Mouse (Mus musculus) cortical plate, adult 2 months (tissue): ENCODE results near the gene 1700017B05Rik. TPM values are rescaled to one million over a fixed set of nuclear protein-coding genes. Genes with fewer than 3 reads are reported as not detected.
"Not testable (repeated sequence)": the region's sequence is repeated elsewhere in the genome, so short reads cannot be mapped to it uniquely, and the experiment has no call there.

ENCODE experiments used
- H3K27ac ChIP-seq: fragments of 200-500 bp; 2 replicates; pipeline ENCODE4 v1.5.1; 2012; ENCODE audit warnings: low read length, control low read depth, inconsistent platforms; ENCODE audit not compliant: insufficient read depth
- H3K4me1 ChIP-seq: fragments of 200-500 bp; 2 replicates; pipeline ENCODE4 v1.6.1; 2011; ENCODE audit warnings: low read length; ENCODE audit not compliant: control insufficient read depth, insufficient read depth
- H3K4me3 ChIP-seq: fragments of 200-500 bp; 2 replicates; pipeline ENCODE4 v1.5.1; 2011; ENCODE audit warnings: mild to moderate bottlenecking, low read length, control low read depth; ENCODE audit not compliant: insufficient read depth
- CTCF ChIP-seq: fragments of 200-500 bp; IDR thresholded peaks from 2 replicates; pipeline ENCODE4 v1.5.1; 2011; ENCODE audit warnings: mild to moderate bottlenecking, control low read depth, low read length; ENCODE audit not compliant: insufficient read depth; ENCODE audit errors: extremely low read depth
- POLR2A ChIP-seq: fragments of 200-500 bp; IDR thresholded peaks from 2 replicates; pipeline ENCODE4 v1.6.1; 2011; ENCODE audit warnings: mild to moderate bottlenecking, low read length, control low read depth; ENCODE audit not compliant: insufficient read depth; ENCODE audit errors: extremely low read depth
- polyA plus RNA-seq: library from polyadenylated mRNA; depleted of rRNA; stranded (reverse); fragments of >200 nt; gene quantifications from 2 replicates; pipeline ENCODE4 v1.2.3, GENCODE M21; 2012; rRNA removed

1700017B05Rik gene
- polyA plus RNA-seq: 4.1 and 4.7 TPM in 2 replicates

DNA sequence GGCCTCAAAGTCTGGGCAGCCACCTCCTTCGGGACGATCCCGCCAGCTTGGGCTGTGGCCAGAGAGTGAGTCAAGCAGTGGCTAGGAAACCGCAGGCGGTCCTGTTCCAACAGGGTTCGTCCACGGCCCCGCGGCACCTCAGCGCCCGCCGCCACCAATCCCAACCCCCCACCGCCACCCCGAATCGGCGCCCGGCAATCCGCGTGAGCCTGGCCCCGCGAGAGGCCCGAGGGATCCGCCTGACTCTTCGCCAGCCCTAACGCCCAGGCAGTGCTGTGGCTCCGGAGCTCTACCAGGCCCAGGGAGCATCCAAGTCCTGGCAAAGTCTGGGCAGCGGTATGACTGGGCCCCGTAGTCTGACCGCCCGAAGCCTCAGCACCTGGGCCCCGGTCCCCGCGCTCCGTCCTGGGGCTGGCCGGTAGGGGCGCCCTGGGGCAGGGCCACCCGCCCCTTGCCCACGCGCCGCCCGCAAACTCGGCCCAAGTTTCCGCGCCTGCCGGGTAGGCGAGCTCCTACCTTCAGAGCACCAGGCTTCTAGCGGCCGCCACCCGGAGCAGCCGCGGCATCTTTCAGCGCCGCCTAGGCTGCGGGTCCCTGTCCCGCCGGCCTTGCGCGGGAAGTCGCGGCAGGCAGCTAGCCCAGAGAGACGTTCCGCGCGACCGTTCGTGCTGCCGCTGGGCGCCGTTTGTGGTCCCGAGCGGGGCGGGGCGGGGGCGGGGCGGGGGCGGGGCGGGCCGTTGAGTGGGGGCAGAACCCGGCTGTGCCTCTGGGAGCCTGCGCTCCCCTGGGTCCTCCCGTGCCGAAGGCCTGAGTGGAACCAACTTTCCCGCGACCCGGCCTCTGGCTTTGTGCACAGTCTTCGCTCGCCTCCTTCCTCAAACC, at the start of gene 1700017B05Rik:
Gene 1700017B05Rik (minus strand): TSS at position 700 of the 882 bp plus-strand sequence.
- peaks cover 2% of the 10 kb centered on the region; the same call in 1 of the 2 replicates for H3K4me1 ChIP-seq
- H3K4me3 ChIP-seq: peak within 1 kb of the TSS; percentile 52
- peak within 1 kb of the TSS; percentile 60; the same call in 1 of the 2 replicates for H3K27ac ChIP-seq
- TF ChIP-seq CTCF: no peak
- TF ChIP-seq POLR2A: no peak

DNA sequence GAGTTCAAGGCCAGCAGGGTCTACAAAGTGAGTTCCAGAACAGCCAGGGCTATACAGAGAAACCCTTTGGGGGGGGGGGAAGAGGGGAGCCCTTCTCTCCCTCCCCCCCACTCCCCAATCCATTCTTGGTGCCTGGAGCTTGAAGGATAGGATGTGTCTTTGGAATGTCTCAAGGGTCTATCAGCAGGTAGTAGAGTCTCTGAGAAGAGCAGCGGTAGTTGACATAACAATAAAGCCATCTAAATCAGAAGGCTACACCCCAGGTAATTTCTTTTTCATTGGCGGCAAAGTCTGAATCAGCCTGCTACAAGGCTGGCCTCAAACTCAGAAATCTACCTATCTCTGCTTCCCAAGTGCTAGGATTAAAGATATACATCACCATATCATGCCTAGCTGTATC, 48.5 kb upstream of the 1700017B05Rik start:
- Histone ChIP-seq H3K27ac (no peak overlapping the region), H3K4me1 (no peaks in the 10 kb centered on the region), H3K4me3 (no peak overlapping the region)
- TF ChIP-seq POLR2A: no peak
- no peak for TF ChIP-seq CTCF

DNA sequence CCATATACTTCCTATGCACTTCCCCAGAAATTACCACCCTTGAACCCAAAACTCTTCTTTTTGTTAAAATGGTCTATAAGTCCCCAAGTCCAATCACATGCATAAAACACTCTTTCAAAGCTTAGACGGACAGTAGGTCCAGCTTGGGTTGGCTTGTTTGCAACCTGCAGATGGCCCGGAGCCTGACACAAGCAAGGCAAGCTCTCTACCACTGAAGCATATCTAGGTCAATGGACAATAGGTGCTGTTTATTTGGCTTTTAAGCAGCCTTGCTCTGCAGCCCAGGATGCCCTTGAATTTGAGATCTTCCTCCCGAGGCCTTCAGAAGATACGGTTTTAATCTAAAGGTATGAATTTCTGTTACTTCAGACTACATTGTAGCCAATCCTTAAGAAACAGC, 46.9 kb upstream of the 1700017B05Rik start:
- Histone ChIP-seq H3K4me1 (no peaks in the 10 kb centered on the region), H3K27ac (no peak overlapping the region), H3K4me3 (no peak overlapping the region)
- no peak for TF ChIP-seq POLR2A

DNA sequence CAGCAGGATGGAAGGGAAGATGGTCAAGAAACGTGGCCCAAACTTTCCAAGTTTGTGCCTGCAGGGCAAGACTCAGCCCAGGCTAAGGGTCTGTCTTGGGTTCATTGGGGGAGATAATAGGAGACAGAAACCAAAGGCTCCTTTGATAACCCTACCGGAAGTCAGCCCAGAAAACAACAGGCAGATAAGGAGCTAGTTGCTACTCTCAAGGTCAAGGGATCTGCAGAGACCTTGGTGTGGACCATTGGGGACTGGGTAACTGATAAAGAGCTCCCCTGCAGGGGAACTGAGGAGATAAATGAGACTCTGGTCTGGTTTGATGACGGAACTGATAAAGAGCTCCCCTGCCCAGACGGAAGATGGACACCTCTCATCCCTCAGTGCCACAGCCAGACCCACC, 45.0 kb upstream of the 1700017B05Rik start:
- TF ChIP-seq POLR2A: no peak
- no peak for TF ChIP-seq CTCF
- Histone ChIP-seq H3K27ac (no peak overlapping the region), H3K4me3 (no peak overlapping the region), H3K4me1 (no peaks in the 10 kb centered on the region)

DNA sequence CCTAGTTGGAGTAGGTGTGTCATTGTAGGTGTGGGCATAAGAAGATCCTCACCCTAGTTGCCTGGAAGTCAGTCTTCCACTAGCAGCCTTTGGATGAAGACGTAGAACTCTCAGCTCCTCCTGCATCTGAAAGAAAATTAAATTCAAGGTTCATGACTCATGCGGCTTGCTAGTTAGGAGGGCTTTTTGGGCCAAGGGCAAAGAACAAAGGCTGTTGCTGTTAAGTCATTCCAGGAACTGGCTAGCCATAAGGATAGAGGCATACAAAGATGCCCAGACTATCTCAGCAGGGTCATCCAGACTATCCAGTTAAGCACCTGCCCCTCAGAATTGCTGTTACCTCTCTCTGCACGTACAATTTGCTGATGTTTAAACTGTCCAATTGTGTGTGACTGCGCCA, 42.3 kb upstream of the 1700017B05Rik start:
- not testable (repeated sequence) for H3K4me3 ChIP-seq, H3K27ac ChIP-seq, H3K4me1 ChIP-seq

DNA sequence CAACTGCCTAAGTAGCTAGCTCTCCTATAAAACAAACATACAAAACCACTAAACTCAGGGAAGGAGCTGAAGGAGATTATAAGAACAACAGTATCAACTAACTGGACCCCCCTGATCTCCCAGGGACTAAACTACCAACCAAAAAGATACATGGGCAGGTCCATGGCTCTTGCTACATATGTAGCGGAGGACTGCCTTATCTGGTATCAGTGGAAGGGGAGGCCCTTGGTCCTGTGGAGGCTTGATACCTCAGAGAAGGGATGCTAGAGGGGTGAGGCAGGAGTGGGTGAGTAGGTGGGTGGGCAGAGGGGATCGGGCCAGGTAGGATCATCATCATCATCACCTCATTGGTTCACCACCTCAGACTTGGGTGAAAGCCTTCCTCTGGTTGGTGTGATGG, 41.8 kb upstream of the 1700017B05Rik start:
- Histone ChIP-seq H3K4me3 (no peak overlapping the region), H3K4me1 (no peaks in the 10 kb centered on the region), H3K27ac (no peak overlapping the region)
- no peak for TF ChIP-seq POLR2A
- TF ChIP-seq CTCF: no peak

GRCm38 (mm10) chr9:57303356-57303755, 40.9 kb upstream of the 1700017B05Rik start:
- H3K4me3 ChIP-seq: no peak overlapping the region
- H3K4me1 ChIP-seq: no peaks in the 10 kb centered on the region
- H3K27ac ChIP-seq: no peak overlapping the region
- no peak for TF ChIP-seq CTCF
- no peak for TF ChIP-seq POLR2A

GRCm38 (mm10) chr9:57300825-57301224, 38.4 kb upstream of the 1700017B05Rik start:
- TF ChIP-seq CTCF (no peak), POLR2A (no peak)
- H3K27ac ChIP-seq: no peak overlapping the region

DNA sequence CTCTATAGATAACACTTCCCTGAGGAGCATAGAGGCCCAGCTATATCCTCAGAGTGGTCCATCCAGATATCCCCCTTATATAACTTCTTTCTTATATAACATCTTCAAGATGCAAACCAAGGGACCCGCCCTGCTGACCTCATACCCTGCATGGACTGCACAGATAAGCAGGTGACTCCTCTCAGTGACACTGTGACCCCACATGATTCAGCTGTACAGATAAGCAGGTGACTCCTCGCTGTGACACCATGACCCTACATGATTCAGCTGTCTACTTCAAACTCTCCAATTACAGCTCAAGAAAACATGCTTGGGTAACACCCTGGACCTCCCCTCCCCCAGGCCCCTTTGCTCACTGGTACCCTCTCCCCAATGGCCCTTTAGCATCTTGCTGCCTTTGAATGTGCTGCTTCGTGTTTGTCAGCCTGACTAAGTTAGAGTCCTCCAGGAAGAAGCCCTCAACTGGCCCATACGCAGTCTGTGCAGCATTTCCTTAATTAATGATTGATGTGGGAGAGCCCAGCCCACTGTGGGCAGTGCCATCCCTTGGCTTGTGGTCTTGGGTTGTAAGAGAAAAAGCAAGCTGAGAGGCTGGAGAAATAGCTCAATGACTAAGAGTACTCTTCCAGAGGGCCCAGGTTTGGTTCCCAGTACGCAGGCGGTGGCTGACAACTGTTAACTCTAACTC, 37.5 kb upstream of the 1700017B05Rik start:
- no peaks in the 10 kb centered on the region for H3K4me1 ChIP-seq
- H3K4me3 ChIP-seq: no peak overlapping the region
- TF ChIP-seq CTCF: no peak
- no peak for TF ChIP-seq POLR2A
- H3K27ac ChIP-seq: no peak overlapping the region

More at GRCm38 (mm10) chr9:57300825-57301224, 38.4 kb upstream of the 1700017B05Rik start:
- no peak overlapping the region for H3K4me3 ChIP-seq
- H3K4me1 ChIP-seq: no peaks in the 10 kb centered on the region

DNA sequence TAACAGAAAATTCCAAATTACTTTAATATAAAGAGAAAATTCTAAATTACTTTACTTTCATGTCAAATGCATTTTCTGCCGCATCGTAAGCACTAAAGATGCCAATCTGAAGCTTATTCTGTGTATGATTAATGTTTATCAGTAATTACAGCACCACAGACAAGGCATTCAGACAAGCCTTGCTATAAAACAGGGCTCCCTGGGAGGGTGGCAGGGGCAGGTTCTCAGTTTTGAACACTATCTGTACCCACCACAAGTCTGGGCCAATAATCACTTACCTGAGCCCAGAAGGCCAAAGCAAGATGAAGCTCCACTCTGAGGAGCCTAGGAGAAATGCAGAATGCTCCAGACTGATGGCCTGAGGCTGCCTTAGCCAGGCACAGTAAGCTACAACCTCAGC, 35.5 kb upstream of the 1700017B05Rik start:
- Histone ChIP-seq H3K4me1 (no peaks in the 10 kb centered on the region), H3K27ac (no peak overlapping the region), H3K4me3 (no peak overlapping the region)
- TF ChIP-seq POLR2A: no peak
- TF ChIP-seq CTCF: no peak
